Mouse (Mus musculus) megakaryocyte-erythroid progenitor cell, adult 5 weeks (primary cell): Measurements from ENCODE around the gene Btbd35f25. TPM values are rescaled to one million over a fixed set of nuclear protein-coding genes. Genes with fewer than 3 reads are reported as not detected.

ENCODE experiments used
- polyA plus RNA-seq: library from polyadenylated mRNA; stranded (reverse); fragments of >175 nt; gene quantifications from 2 replicates; pipeline ENCODE4 v1.2.3, GENCODE M21; 2012

Gene Btbd35f25
- polyA plus RNA-seq: not detected in 2 replicates

GRCm38 (mm10) chrX:31717056-31717455 lies at the start of gene Btbd35f25:
TSS of gene Btbd35f25 (minus strand) at chrX:31717156.

Other genes starting within 250 kb of the Btbd35f25 start
- gene Gm21883, start 142.9 kb downstream of the Btbd35f25 start, polyA plus RNA-seq: not detected in 2 replicates
- not detected in 2 replicates for gene Spin2e, start 98.2 kb downstream of the Btbd35f25 start, polyA plus RNA-seq
- gene Gm21637, start 244.9 kb upstream of the Btbd35f25 start, polyA plus RNA-seq: not detected in 2 replicates